Mouse (Mus musculus) CH12.LX (cell line): ENCODE measurements around the gene Ampd3. TPM values are rescaled to one million over a fixed set of nuclear protein-coding genes. Genes with fewer than 3 reads are reported as not detected.

Source experiments
- DNase-seq: peaks from one replicate; pipeline ENCODE4 v3.0.0-alpha.2; 2013; ENCODE audit errors: extremely low read depth
- H3K27ac ChIP-seq: 2 replicates; pipeline ENCODE4 v1.5.1; 2012; ENCODE audit warnings: low read depth, mild to moderate bottlenecking, control low read depth, moderate library complexity; ENCODE audit not compliant: insufficient read depth
- H3K27me3 ChIP-seq: replicated peaks from 2 replicates; pipeline ENCODE3; 2012; ENCODE audit warnings: inconsistent platforms
- H3K36me3 ChIP-seq, 2 experiments: replicated peaks in 1 of 2; 2 replicates each; pipeline versions ENCODE3 to v1.6.1; 2012; ENCODE audit warnings: inconsistent platforms in 1 of 2, low read length in 1 of 2, mild to moderate bottlenecking in 1 of 2, mixed read lengths in 1 of 2, moderate library complexity in 1 of 2; ENCODE audit not compliant: control insufficient read depth in 1 of 2, insufficient read depth in 1 of 2
- H3K4me1 ChIP-seq, 2 experiments: 2 replicates each; pipeline ENCODE4 v1.6.1; 2012; ENCODE audit warnings: inconsistent platforms in 1 of 2, moderate library complexity in 1 of 2; ENCODE audit not compliant: insufficient read depth in 2 of 2, control insufficient read depth in 1 of 2
- H3K4me2 ChIP-seq: 2 replicates; pipeline ENCODE4 v1.6.1; 2012; ENCODE audit warnings: low read depth, mild to moderate bottlenecking, control low read depth; ENCODE audit not compliant: poor library complexity, insufficient read depth, severe bottlenecking
- H3K4me3 ChIP-seq, 3 experiments: fragments of 150-350 bp in 1 of 3; sonication (generic) in 1 of 3; replicated peaks in 1 of 3; 2 replicates each; pipeline versions ENCODE3 to v1.5.1; 2011 to 2012; ENCODE audit warnings: low read depth in 2 of 3, low read length in 2 of 3, mild to moderate bottlenecking in 2 of 3, moderate library complexity in 2 of 3, control low read depth in 1 of 3, improper control_type of control experiment in 1 of 3, inconsistent platforms in 1 of 3, mixed read lengths in 1 of 3; ENCODE audit not compliant: poor library complexity in 1 of 3
- H3K79me2 ChIP-seq: replicated peaks from 2 replicates; pipeline ENCODE4 v1.6.1; 2012; ENCODE audit warnings: mild to moderate bottlenecking, moderate library complexity; ENCODE audit not compliant: control insufficient read depth, poor library complexity, insufficient read depth, severe bottlenecking; ENCODE audit errors: extremely low read depth
- H3K9ac ChIP-seq: 2 replicates; pipeline ENCODE4 v1.6.1; 2012; ENCODE audit warnings: low read depth, mild to moderate bottlenecking, control low read depth, moderate library complexity; ENCODE audit not compliant: insufficient read depth
- H3K9me3 ChIP-seq: replicated peaks from 2 replicates; pipeline ENCODE3; 2012; ENCODE audit warnings: low read length, inconsistent platforms, mixed read lengths
- BHLHE40 ChIP-seq: IDR thresholded peaks from 2 replicates; pipeline ENCODE4 v1.6.1; 2011; ENCODE audit warnings: mild to moderate bottlenecking, low read depth, low read length, improper control_type of control experiment
- CHD1 ChIP-seq: IDR thresholded peaks from 2 replicates; pipeline ENCODE4 v1.6.1; 2012; ENCODE audit warnings: low read depth, low read length, improper control_type of control experiment, inconsistent platforms
- CHD2 ChIP-seq: IDR thresholded peaks from 2 replicates; pipeline ENCODE4 v1.6.1; 2011; ENCODE audit warnings: low read length, improper control_type of control experiment
- EP300 ChIP-seq: IDR thresholded peaks from 2 replicates; pipeline ENCODE4 v1.6.1; 2011; ENCODE audit warnings: low read length, improper control_type of control experiment
- GABPA ChIP-seq: IDR thresholded peaks from 2 replicates; pipeline ENCODE4 v1.6.1; 2012; ENCODE audit warnings: low read depth, low read length, improper control_type of control experiment, inconsistent platforms; ENCODE audit not compliant: insufficient replicate concordance
- HCFC1 ChIP-seq: IDR thresholded peaks from 2 replicates; pipeline ENCODE4 v1.6.1; 2012; ENCODE audit warnings: low read depth, mild to moderate bottlenecking, inconsistent platforms, low read length, improper control_type of control experiment
- JUN ChIP-seq: IDR thresholded peaks from 2 replicates; pipeline ENCODE4 v1.6.1; 2011; ENCODE audit warnings: low read depth, mild to moderate bottlenecking, low read length, improper control_type of control experiment, moderate library complexity; ENCODE audit not compliant: insufficient read depth
- JUND ChIP-seq: conservative IDR thresholded peaks from 2 replicates; pipeline ENCODE4 v1.6.1; 2011; ENCODE audit warnings: low read depth, low read length, improper control_type of control experiment
- KAT2A ChIP-seq: IDR thresholded peaks from 2 replicates; pipeline ENCODE4 v1.6.1; 2012; ENCODE audit warnings: low read length, improper control_type of control experiment, inconsistent platforms; ENCODE audit not compliant: insufficient replicate concordance
- MAX ChIP-seq: IDR thresholded peaks from 2 replicates; pipeline ENCODE4 v1.6.1; 2011; ENCODE audit warnings: low read length, improper control_type of control experiment
- MAZ ChIP-seq: IDR thresholded peaks from 2 replicates; pipeline ENCODE4 v1.6.1; 2012; ENCODE audit warnings: low read depth, mild to moderate bottlenecking, inconsistent platforms, low read length, improper control_type of control experiment, moderate library complexity
- MEF2A ChIP-seq: IDR thresholded peaks from 2 replicates; pipeline ENCODE4 v1.6.1; 2014; ENCODE audit warnings: low read depth, mild to moderate bottlenecking, inconsistent platforms, low read length, improper control_type of control experiment, borderline replicate concordance
- MXI1 ChIP-seq: IDR thresholded peaks from 2 replicates; pipeline ENCODE4 v1.6.1; 2011; ENCODE audit warnings: mild to moderate bottlenecking, low read depth, low read length, improper control_type of control experiment
- MYC ChIP-seq: IDR thresholded peaks from 2 replicates; pipeline ENCODE4 v1.6.1; 2011; ENCODE audit warnings: low read depth, mild to moderate bottlenecking, improper control_type of control experiment, low read length
- NELFE ChIP-seq: IDR thresholded peaks from 2 replicates; pipeline ENCODE4 v1.6.1; 2011; ENCODE audit warnings: low read depth, low read length, improper control_type of control experiment
- POLR2AphosphoS2 ChIP-seq: IDR thresholded peaks from 2 replicates; pipeline ENCODE4 v1.6.1; 2011; ENCODE audit warnings: low read depth, low read length, improper control_type of control experiment
- RCOR1 ChIP-seq: conservative IDR thresholded peaks from 2 replicates; pipeline ENCODE4 v1.6.1; 2012; ENCODE audit warnings: low read depth, mild to moderate bottlenecking, inconsistent platforms, low read length, improper control_type of control experiment
- USF1 ChIP-seq: IDR thresholded peaks from 2 replicates; pipeline ENCODE4 v1.6.1; 2014; ENCODE audit warnings: low read depth, mild to moderate bottlenecking, inconsistent platforms, low read length, improper control_type of control experiment
- dilution Hi-C: fragments of 300-500 bp; cut with MboI; formaldehyde crosslinking; loops from 2 replicates; pipeline ENCODE4 v1.14.3; 2020; ENCODE audit warnings: low sequenced_read_pairs; ENCODE audit not compliant: extremely low pct_unique_long_range_greater_than_20kb, extremely low pct_ligation_motif_present
- in situ Hi-C: fragments of 300-500 bp; cut with MboI; formaldehyde crosslinking; loops from 3 replicates; pipeline ENCODE4 v1.14.3; 2019; ENCODE audit warnings: low sequenced_read_pairs, low pct_ligation_motif_present, low pct_unique_long_range_greater_than_20kb, mixed read lengths
- polyA plus RNA-seq: library from polyadenylated mRNA; unstranded; fragments of >175 nt; gene quantifications from 2 replicates; pipeline ENCODE4 v1.2.1, GENCODE M21; 2012; ENCODE audit warnings: low read depth; ENCODE audit not compliant: insufficient read length
- total RNA-seq, 2 experiments: library from RNA; depleted of rRNA; stranded (reverse); fragments of 300-350 nt in 1 of 2; fragments of >200 nt in 1 of 2; gene quantifications; 2 replicates each; pipeline ENCODE4 v1.2.3; 2012 to 2014

The Ampd3 gene
- total and polyA plus RNA-seq, 3 experiments: 0.08 to 0.84 (median 0.30) TPM

DNA sequence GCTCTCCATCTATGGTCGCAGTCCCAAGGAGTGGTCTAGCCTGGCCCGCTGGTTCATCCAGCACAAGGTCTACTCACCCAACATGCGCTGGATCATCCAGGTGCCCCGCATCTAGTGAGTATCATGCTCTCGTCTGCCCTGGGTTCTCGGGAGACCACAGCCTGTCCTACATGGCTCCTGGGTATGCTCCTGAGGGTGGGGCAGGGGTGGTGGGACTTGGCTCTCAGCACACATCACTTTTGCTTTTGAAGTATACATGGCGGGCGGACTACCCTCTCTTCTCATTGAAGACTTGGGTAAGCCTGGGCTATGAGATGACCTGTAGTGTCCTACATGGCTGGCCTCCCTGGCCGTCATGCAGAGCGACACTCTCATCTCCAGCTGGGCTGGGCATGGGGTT, 35.1 kb downstream of the Ampd3 start:
- dilution Hi-C loops: no loop called here
- TF ChIP-seq HCFC1 (no peak), KAT2A (no peak), GABPA (no peak), RCOR1 (no peak), USF1 (no peak), POLR2AphosphoS2 (no peak), JUND (no peak), CHD2 (no peak), MAZ (no peak), BHLHE40 (no peak), MYC (no peak), CHD1 (no peak), MEF2A (no peak), EP300 (no peak), MXI1 (no peak), MAX (no peak)
- DNase-seq: no peak

GRCm38 (mm10) chr7:110804266-110804665, 36.3 kb downstream of the Ampd3 start:
- Histone ChIP-seq H3K27me3 (peaks cover 1% of the 10 kb centered on the region), H3K9me3 (no peaks in the 10 kb centered on the region), H3K79me2 (no peaks in the 10 kb centered on the region), H3K4me2 (no peak overlapping the region), H3K36me3 (peaks cover 0 to 2% of the 10 kb centered on the region in 2 experiments), H3K4me1 (no peaks in the 10 kb centered on the region), H3K27ac (no peak overlapping the region), H3K9ac (no peak overlapping the region), H3K4me3 (no peak overlapping the region)
- dilution Hi-C loops: no loop called here
- TF ChIP-seq MYC: no peak
- TF ChIP-seq JUN: no peak
- no peak for TF ChIP-seq NELFE
- no peak for TF ChIP-seq EP300
- TF ChIP-seq RCOR1: no peak
- no peak for DNase-seq
- in situ Hi-C loops: loop anchor here (10.0 kb wide), 1 partner anchor 211 kb away; no protein-coding TSS in a partner anchor

More for the DNA sequence above, 35.1 kb downstream of the Ampd3 start:
- no peaks in the 10 kb centered on the region for H3K9me3 ChIP-seq
- in situ Hi-C loops: loop anchor here (10.0 kb wide), 1 partner anchor 212 kb away; no protein-coding TSS in a partner anchor
- H3K36me3 ChIP-seq: peaks cover 0 to 2% of the 10 kb centered on the region in 2 experiments
- no peak overlapping the region for H3K9ac ChIP-seq
- H3K27ac ChIP-seq: no peak overlapping the region
- H3K4me2 ChIP-seq: no peak overlapping the region
- no peak overlapping the region for H3K4me3 ChIP-seq
- no peaks in the 10 kb centered on the region for H3K79me2 ChIP-seq
- H3K4me1 ChIP-seq: peaks cover 0 to 4% of the 10 kb centered on the region in 2 experiments; a peak in 2 of 4 replicates
- H3K27me3 ChIP-seq: peaks cover 1% of the 10 kb centered on the region
